9 mouse cellular contexts compared by ENCODE assay signal in genomic region chr6:149189340-149189922, GRCm38 (mm10). TPM values are rescaled to one million over a fixed set of nuclear protein-coding genes. Genes with fewer than 3 reads are reported as not detected.
DNase-seq lines count a peak whose midpoint lies in the region; ATAC-seq and TF ChIP-seq lines count a peak whose summit lies in the region.
"Had no signal": no experiment of that assay in that cellular context is flagged by ENCODE, and none has a peak within 500 bp of the region (broad histone marks: within the 10 kb centered on the region; RNA-seq: fewer than 3 reads in every experiment).

No protein-coding gene starts in this region.

- no peak overlapping the region for H3K9ac ChIP-seq in liver, postnatal 0 days (replicated peaks)

- WGBS in liver, postnatal 0 days (ENCODE audit: insufficient replicate concordance), result 89% methylated on average over 16 of the region's 16 CpGs

- H3K4me1 ChIP-seq in liver, postnatal 0 days (ENCODE audit: insufficient read depth), result peaks cover 9% of the 10 kb centered on the region

- no peaks in the 10 kb centered on the region for H3K36me3 ChIP-seq in liver, postnatal 0 days (replicated peaks; ENCODE audit: insufficient read depth, low read length)

- H3K9me3 ChIP-seq in liver, postnatal 0 days (ENCODE audit: low read length), result no peaks in the 10 kb centered on the region

- TF ChIP-seq CTCF in layer of hippocampus, adult 2 months (conservative IDR thresholded peaks at IDR 0.05), result no peak
- TF ChIP-seq CTCF in liver, postnatal 0 days (IDR thresholded peaks at IDR 0.05; ENCODE audit: low read depth), result no peak

- H3K27ac ChIP-seq in layer of hippocampus, adult 2 months, result peak overlapping the region; percentile 91; the same call in 1 of the 2 replicates
- H3K27ac ChIP-seq in liver, postnatal 0 days (ENCODE audit: low read depth), result peak overlapping the region; percentile 94; the same call in 1 of the 2 replicates

- peak; percentile 64 for DNase-seq in adrenal gland, postnatal 10 days
- DNase-seq in adrenal gland, postnatal 4 days (ENCODE audit: low spot score in 2 of 2), result no peak
- no peak for DNase-seq in layer of hippocampus, adult 2 months (ENCODE audit: low spot score in 2 of 2)
- DNase-seq in layer of hippocampus, adult 11-12 months (ENCODE audit: low spot score), result no peak
- DNase-seq in cerebellum, postnatal 10 days, result peak; percentile 39 to 41
- DNase-seq in liver, postnatal 0 days, result no peak
- no peak for DNase-seq in lung, postnatal 14 days
- DNase-seq in ovary, adult 18-20 months (ENCODE audit: low spot score), result no peak

- H3K4me3 ChIP-seq in layer of hippocampus, adult 2 months, result no peak overlapping the region
- no peak overlapping the region for H3K4me3 ChIP-seq in liver, postnatal 0 days (ENCODE audit: low read depth, low read length)

- H3K4me2 ChIP-seq in liver, postnatal 0 days (ENCODE audit: low read depth, low read length), result peak overlapping the region; percentile 85

- no peak for TF ChIP-seq EP300 in liver, postnatal 0 days (IDR thresholded peaks at IDR 0.05; ENCODE audit: low read depth)

- no peak for ATAC-seq in liver, postnatal 0 days

- H3K27me3 ChIP-seq in liver, postnatal 0 days (ENCODE audit: insufficient read depth, low read length), result no peaks in the 10 kb centered on the region

RNA-seq across cellular contexts. Expression of gene Amn1, which starts 0.9 kb away (rescaled TPM):
- 10 to 100 TPM; 25.0 to 26.0 TPM for total RNA-seq in adrenal gland, postnatal 10 days (2021)
- total RNA-seq in adrenal gland, postnatal 4 days (2021), result 10 to 100 TPM; 23.4 to 24.0 TPM
- total RNA-seq in layer of hippocampus, adult 2 months (2021), result 10 to 100 TPM; 30.9 to 31.6 TPM
- polyA plus RNA-seq in liver, postnatal 0 days (2015; fragmentation: Nextera tagmentation; extraction: Ambion mirVana), result 7.1 and 9.1 TPM in 2 replicates

RNA-seq across cellular contexts. Expression of gene Etfbkmt, which starts 49.8 kb away (rescaled TPM):
- 10 to 100 TPM; 23.6 to 43.5 TPM for total RNA-seq in adrenal gland, postnatal 10 days (2021)
- total RNA-seq in adrenal gland, postnatal 4 days (2021), result 10 to 100 TPM; 15.6 to 16.4 TPM
- 1 to 10 TPM; 2.8 to 2.9 TPM for total RNA-seq in layer of hippocampus, adult 2 months (2021)
- polyA plus RNA-seq in liver, postnatal 0 days (2015; fragmentation: Nextera tagmentation; extraction: Ambion mirVana), result 9.7 and 9.8 TPM in 2 replicates

RNA-seq across cellular contexts. Expression of gene Gm10203, which starts 59.5 kb away (rescaled TPM):
- not detected for total RNA-seq in adrenal gland, postnatal 10 days (2021)
- total RNA-seq in adrenal gland, postnatal 4 days (2021), result not detected
- not detected for total RNA-seq in layer of hippocampus, adult 2 months (2021)
- not detected in 2 replicates for polyA plus RNA-seq in liver, postnatal 0 days (2015; fragmentation: Nextera tagmentation; extraction: Ambion mirVana)
- polyA plus RNA-seq: neural tube, embryonic 11.5 days had no signal

Comparison
In these comparisons a context has a peak if more than half of its experiments do, and no peak if none do; other contexts are left out.
1. DNase-seq: peak in adrenal gland, postnatal 10 days (single experiment) and cerebellum, postnatal 10 days (2 of 2); none in adrenal gland, postnatal 4 days (0 of 2), layer of hippocampus, adult 2 months (0 of 2), layer of hippocampus, adult 11-12 months (single experiment), liver, postnatal 0 days (single experiment), lung, postnatal 14 days (single experiment) and ovary, adult 18-20 months (single experiment).
2. RNA of gene Etfbkmt, which starts 49.8 kb away (total RNA-seq): 23.6 to 43.5 TPM in adrenal gland, postnatal 10 days and 15.6 to 16.4 TPM in adrenal gland, postnatal 4 days; 2.8 to 2.9 TPM in layer of hippocampus, adult 2 months; every median in the first group is over 4 times any median in the second.